Mouse (Mus musculus) layer of hippocampus, adult 18-20 months (tissue): Measurements from ENCODE around the gene Lpcat4. TPM values are rescaled to one million over a fixed set of nuclear protein-coding genes. Genes with fewer than 3 reads are reported as not detected.
"Not testable (repeated sequence)": the region's sequence is repeated elsewhere in the genome, so short reads cannot be mapped to it uniquely, and the experiment has no call there.

Source experiments
- DNase-seq, 2 experiments: peaks; one replicate each; pipeline ENCODE4 v3.0.0; 2022; ENCODE audit warnings: low spot score in 2 of 2
- total RNA-seq, 2 experiments: library from RNA; stranded (reverse); gene quantifications; 2 replicates each; pipeline ENCODE4 v1.2.3; 2021

The Lpcat4 gene
- total RNA-seq, 2 experiments from 2014 or later: 75.4 to 81.1 TPM

GRCm38 (mm10) chr2:112259241-112259962 is 20.1 kb downstream of the Lpcat4 start, which contains the start of gene Nutm1:
Gene Nutm1, minus strand, starts transcription at chr2:112259291.
- no peak for DNase-seq

- DNase-seq: peak; percentile 86 to 95
Measured at GRCm38 (mm10) chr2:112261748-112262653, 22.7 kb downstream of the Lpcat4 start, which contains the start of gene Nop10. Gene Nop10, plus strand, starts transcription at chr2:112261926.

- DNase-seq: peak in 1 of 2 experiments; percentile 39
Measured at GRCm38 (mm10) chr2:112262779-112263295, 23.6 kb downstream of the Lpcat4 start.

- DNase-seq: no peak
Measured at GRCm38 (mm10) chr2:112264364-112264763, 25.1 kb downstream of the Lpcat4 start.

GRCm38 (mm10) chr2:112265448-112266241 is 26.4 kb downstream of the Lpcat4 start, which contains the start of gene Slc12a6:
Gene Slc12a6, plus strand, starts transcription at chr2:112265825.
- peak; percentile 86 to 93 for DNase-seq

- peak; percentile 34 to 56 for DNase-seq
Measured at GRCm38 (mm10) chr2:112266242-112266592, 26.9 kb downstream of the Lpcat4 start, which contains the start of gene Gm21985. Gene Gm21985, plus strand, starts transcription at chr2:112266314.

- DNase-seq: peak in 1 of 2 experiments; percentile 25
Measured at GRCm38 (mm10) chr2:112266780-112267179, 27.5 kb downstream of the Lpcat4 start.

GRCm38 (mm10) chr2:112267547-112268269 is 28.4 kb downstream of the Lpcat4 start:
- DNase-seq: no peak

GRCm38 (mm10) chr2:112270011-112270410 is 30.7 kb downstream of the Lpcat4 start:
- DNase-seq: no peak

GRCm38 (mm10) chr2:112272909-112273308 is 33.6 kb downstream of the Lpcat4 start:
- no peak for DNase-seq

- DNase-seq: no peak
Measured at GRCm38 (mm10) chr2:112273474-112273873, 34.2 kb downstream of the Lpcat4 start.

GRCm38 (mm10) chr2:112276870-112277269 is 37.6 kb downstream of the Lpcat4 start:
- DNase-seq: no peak

GRCm38 (mm10) chr2:112282846-112283245 is 43.6 kb downstream of the Lpcat4 start:
- DNase-seq: no peak

GRCm38 (mm10) chr2:112284363-112285030 is 45.2 kb downstream of the Lpcat4 start:
- no peak for DNase-seq

GRCm38 (mm10) chr2:112285031-112285390 is 45.7 kb downstream of the Lpcat4 start:
- no peak for DNase-seq

- DNase-seq: not testable (repeated sequence)
Measured at GRCm38 (mm10) chr2:112286062-112286461, 46.8 kb downstream of the Lpcat4 start.

GRCm38 (mm10) chr2:112287059-112287458 is 47.8 kb downstream of the Lpcat4 start:
- DNase-seq: no peak

GRCm38 (mm10) chr2:112289507-112289906 is 50.2 kb downstream of the Lpcat4 start:
- no peak for DNase-seq

GRCm38 (mm10) chr2:112292823-112293222 is 53.6 kb downstream of the Lpcat4 start:
- peak in 1 of 2 experiments; percentile 34 for DNase-seq
